Mouse (Mus musculus) lung, adult 2 months (tissue): Measurements from ENCODE around the gene Tjp1.

ENCODE experiments used
- CTCF ChIP-seq: fragments of 200-500 bp; IDR thresholded peaks from 2 replicates; pipeline ENCODE4 v1.5.1; 2011; ENCODE audit warnings: mild to moderate bottlenecking, low read length, control low read depth; ENCODE audit not compliant: insufficient read depth
- POLR2A ChIP-seq: fragments of 200-500 bp; IDR thresholded peaks from 2 replicates; pipeline ENCODE4 v1.6.1; 2011; ENCODE audit warnings: low read depth, mild to moderate bottlenecking, control low read depth, low read length, borderline replicate concordance; ENCODE audit errors: extremely low read depth

GRCm38 (mm10) chr7:65387560-65388175, 139.9 kb downstream of the Tjp1 start:
- no peak for TF ChIP-seq POLR2A
- no peak for TF ChIP-seq CTCF
